Mouse (Mus musculus) cerebellum, adult 2 months (tissue): ENCODE measurements around the gene Kbtbd4. TPM values are rescaled to one million over a fixed set of nuclear protein-coding genes. Genes with fewer than 3 reads are reported as not detected.

Experiments
- DNase-seq, 2 experiments: peaks; one replicate each; pipeline ENCODE4 v3.0.0; 2021
- H3K27ac ChIP-seq: fragments of 200-500 bp; 2 replicates; pipeline ENCODE4 v1.5.1; 2012; ENCODE audit warnings: low read length, control low read depth, inconsistent platforms; ENCODE audit not compliant: insufficient read depth
- H3K27me3 ChIP-seq: fragments of 200-500 bp; 2 replicates; pipeline ENCODE4 v1.6.1; 2012; ENCODE audit warnings: inconsistent platforms, mild to moderate bottlenecking, low read length, moderate library complexity; ENCODE audit not compliant: control insufficient read depth, insufficient read depth
- H3K4me1 ChIP-seq: fragments of 200-500 bp; 2 replicates; pipeline ENCODE4 v1.6.1; 2011; ENCODE audit warnings: low read length; ENCODE audit not compliant: control insufficient read depth, insufficient read depth
- H3K4me3 ChIP-seq: fragments of 200-500 bp; replicated peaks from 2 replicates; pipeline ENCODE3; 2011; ENCODE audit warnings: mild to moderate bottlenecking, low read depth, low read length, control low read depth; ENCODE audit not compliant: insufficient read depth
- CTCF ChIP-seq: fragments of 200-500 bp; IDR thresholded peaks from 2 replicates; pipeline ENCODE4 v1.5.1; 2011; ENCODE audit warnings: low read depth, mild to moderate bottlenecking, control low read depth, low read length, moderate library complexity, borderline replicate concordance; ENCODE audit not compliant: insufficient read depth
- POLR2A ChIP-seq: fragments of 200-500 bp; IDR thresholded peaks from 2 replicates; pipeline ENCODE4 v1.6.1; 2011; ENCODE audit warnings: low read length, control low read depth, borderline replicate concordance; ENCODE audit not compliant: insufficient read depth
- whole genome bisulfite sequencing: fragments of 180-500 bp; shearing (Covaris S2); methylation state at CpG from one replicate; pipeline ENCODE4 v1.1.7; 2018; 5-methylcytosine and 5-hydroxymethylcytosine counted together
- polyA plus RNA-seq: library from polyadenylated mRNA; depleted of rRNA; stranded (reverse); fragments of >200 nt; gene quantifications from 2 replicates; pipeline ENCODE4 v1.2.3, GENCODE M21; 2012; rRNA removed

Kbtbd4 gene
- polyA plus RNA-seq, 1 experiment, result 33.7 TPM

GRCm38 (mm10) chr2:90950149-90950548, 45.6 kb downstream of the Kbtbd4 start:
- 68% methylated on average over 5 of the region's 5 CpGs for WGBS
- DNase-seq, result no peak
- peaks cover 7% of the 10 kb centered on the region for H3K4me1 ChIP-seq
- H3K27ac ChIP-seq, result no peak overlapping the region
- TF ChIP-seq CTCF (no peak), POLR2A (no peak)
- no peak overlapping the region for H3K4me3 ChIP-seq
- no peaks in the 10 kb centered on the region for H3K27me3 ChIP-seq

DNA sequence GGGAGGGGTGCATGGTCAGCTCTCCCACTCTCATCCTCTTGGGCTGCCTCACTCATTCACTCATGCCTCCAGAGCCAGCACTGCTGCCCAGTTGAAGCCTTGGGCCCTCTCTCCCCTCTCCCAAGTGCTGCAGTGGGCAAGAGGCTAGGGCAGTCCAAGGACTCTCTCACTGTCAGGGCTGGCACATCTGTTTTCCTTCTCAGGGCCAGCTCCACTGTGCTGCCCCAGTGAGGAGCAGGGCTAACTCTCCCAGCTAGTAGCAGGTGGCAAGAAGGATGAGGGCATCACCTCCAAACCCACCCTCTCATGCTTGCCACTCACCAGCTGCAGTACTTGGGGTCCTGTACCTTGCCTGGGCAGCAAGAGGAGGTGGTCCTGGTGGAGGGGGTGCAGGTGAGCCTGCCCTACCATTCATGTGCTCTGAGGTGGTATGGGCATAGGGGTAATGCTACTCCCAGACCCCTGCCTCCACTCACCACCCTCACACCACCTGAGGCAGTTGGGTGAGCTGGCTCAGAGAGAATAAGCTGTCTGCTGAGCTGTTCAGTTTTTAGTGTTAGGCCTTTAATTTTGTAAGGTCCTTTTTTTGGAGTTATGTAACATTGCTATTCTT, 46.1 kb downstream of the Kbtbd4 start:
- peak overlapping the region; percentile 17 for H3K27ac ChIP-seq

DNA sequence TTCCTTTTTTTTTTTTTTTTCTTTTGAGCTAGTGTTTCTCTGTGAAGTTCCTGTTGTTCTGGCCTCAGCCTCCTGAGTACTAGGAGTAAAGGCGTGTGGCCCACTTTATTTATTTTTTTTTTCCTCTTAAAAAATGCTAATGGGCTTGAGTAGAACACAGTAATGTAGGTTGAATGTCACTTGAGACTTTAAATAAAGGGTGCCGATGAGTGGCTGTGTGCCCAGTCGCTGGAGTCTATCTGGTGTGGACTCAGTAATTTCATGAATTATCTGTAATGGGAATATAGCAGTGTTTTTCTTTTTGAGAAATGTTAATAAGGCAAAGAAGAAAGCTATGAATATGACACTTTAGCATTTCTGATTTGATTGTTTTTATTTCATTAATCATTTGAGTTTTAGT, 48.9 kb downstream of the Kbtbd4 start:
- TF ChIP-seq POLR2A (no peak), CTCF (no peak)
- WGBS, result 49% methylated on average over 3 of the region's 3 CpGs

More for the DNA sequence above, 46.1 kb downstream of the Kbtbd4 start:
- TF ChIP-seq POLR2A (no peak), CTCF (no peak)
- Histone ChIP-seq H3K27me3 (no peaks in the 10 kb centered on the region), H3K4me3 (no peak overlapping the region), H3K4me1 (peaks cover 7% of the 10 kb centered on the region)
- DNase-seq, result no peak

DNA sequence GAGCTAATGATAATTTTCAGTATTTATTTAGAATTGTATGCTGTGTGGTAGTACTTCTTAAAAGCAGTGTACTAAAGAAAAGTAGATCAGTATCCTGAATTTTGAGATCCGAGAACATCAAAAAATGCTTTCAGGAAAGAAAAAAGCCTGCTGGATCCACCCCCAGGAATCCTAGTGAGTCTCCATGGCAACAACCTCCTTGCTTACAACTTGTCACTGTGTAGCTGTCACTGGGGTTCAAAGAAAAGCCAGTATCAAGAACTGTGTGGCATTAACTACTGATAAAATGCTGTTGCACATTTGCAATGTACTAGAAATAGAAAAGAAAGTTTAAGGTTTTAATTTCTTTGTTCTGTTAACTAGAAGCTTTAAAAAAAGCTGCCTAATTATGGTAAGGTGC, 51.5 kb downstream of the Kbtbd4 start:
- peak in 1 of 2 experiments; percentile 46 for DNase-seq
- 0% methylated on average over 1 of the region's 1 CpGs for WGBS
- Histone ChIP-seq H3K4me1 (no peaks in the 10 kb centered on the region; the same call in 1 of the 2 replicates), H3K27me3 (no peaks in the 10 kb centered on the region), H3K27ac (no peak overlapping the region), H3K4me3 (no peak overlapping the region)
- TF ChIP-seq CTCF, result no peak
- TF ChIP-seq POLR2A, result no peak

More for the DNA sequence above, 48.9 kb downstream of the Kbtbd4 start:
- H3K4me3 ChIP-seq, result no peak overlapping the region
- DNase-seq, result no peak
- no peaks in the 10 kb centered on the region for H3K27me3 ChIP-seq
- H3K4me1 ChIP-seq, result peaks cover 7% of the 10 kb centered on the region
- H3K27ac ChIP-seq, result no peak overlapping the region

DNA sequence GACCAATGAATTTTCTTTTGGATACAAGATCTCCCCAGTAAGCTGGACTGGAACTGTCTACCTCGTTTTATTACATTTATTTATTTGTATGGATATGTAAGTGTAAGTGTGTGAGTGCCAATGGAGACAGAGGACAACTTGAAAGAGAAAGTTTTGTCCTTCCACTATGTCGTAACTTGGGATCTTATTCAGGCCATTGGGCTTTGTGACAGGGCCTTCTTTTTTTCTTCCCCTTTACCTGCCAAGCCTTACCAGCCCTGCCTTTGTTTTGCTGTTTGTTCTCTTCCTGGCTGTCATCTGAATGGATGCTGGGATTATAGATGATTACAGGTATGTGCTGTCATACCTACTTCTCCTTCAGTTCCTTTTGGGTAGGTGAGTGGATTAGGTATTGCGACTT, 54.3 kb downstream of the Kbtbd4 start:
- 79% methylated on average over 3 of the region's 3 CpGs for WGBS
- DNase-seq, result no peak
- H3K27ac ChIP-seq, result no peak overlapping the region

GRCm38 (mm10) chr2:90960012-90960411, 55.5 kb downstream of the Kbtbd4 start:
- DNase-seq, result no peak
- H3K4me3 ChIP-seq, result no peak overlapping the region
- no peak overlapping the region; the same call in 1 of the 2 replicates for H3K27ac ChIP-seq
- 79% methylated on average over 2 of the region's 2 CpGs for WGBS
- no peaks in the 10 kb centered on the region for H3K27me3 ChIP-seq
- no peak for TF ChIP-seq POLR2A
- TF ChIP-seq CTCF, result no peak
- H3K4me1 ChIP-seq, result peaks cover 8% of the 10 kb centered on the region; the same call in 1 of the 2 replicates

More for the DNA sequence above, 54.3 kb downstream of the Kbtbd4 start:
- Histone ChIP-seq H3K27me3 (no peaks in the 10 kb centered on the region), H3K4me1 (peaks cover 3% of the 10 kb centered on the region; the same call in 1 of the 2 replicates), H3K4me3 (no peak overlapping the region)
- no peak for TF ChIP-seq POLR2A
- TF ChIP-seq CTCF, result no peak

Other genes starting within 250 kb of the Kbtbd4 start
- gene Nup160, start 227.5 kb upstream of the Kbtbd4 start, polyA plus RNA-seq, result 14.4 and 15.6 TPM in 2 replicates
- 98.4 and 105 TPM in 2 replicates for gene Fnbp4, start 159.4 kb upstream of the Kbtbd4 start, polyA plus RNA-seq
- 6.7 and 8.1 TPM in 2 replicates for gene Agbl2, start 122.0 kb upstream of the Kbtbd4 start, polyA plus RNA-seq
- 245 and 249 TPM in 2 replicates for gene Mtch2, start 57.6 kb upstream of the Kbtbd4 start, polyA plus RNA-seq
- gene C1qtnf4, start 18.9 kb upstream of the Kbtbd4 start, polyA plus RNA-seq, result 234 and 254 TPM in 2 replicates
- 278 and 280 TPM in 2 replicates for gene Ndufs3, start 87 bp downstream of the Kbtbd4 start, polyA plus RNA-seq
- gene Celf1, start 35.6 kb downstream of the Kbtbd4 start, polyA plus RNA-seq, result 91.1 and 95.2 TPM in 2 replicates
- 1.0 and 1.5 TPM in 2 replicates for gene Rapsn, start 130.9 kb downstream of the Kbtbd4 start, polyA plus RNA-seq
- 194 and 199 TPM in 2 replicates for gene Psmc3, start 149.3 kb downstream of the Kbtbd4 start, polyA plus RNA-seq
- gene Slc39a13, start 165.7 kb downstream of the Kbtbd4 start, polyA plus RNA-seq, result 93.3 and 97.7 TPM in 2 replicates
- 3.3 and 4.1 TPM in 2 replicates for gene Spi1, start 177.7 kb downstream of the Kbtbd4 start, polyA plus RNA-seq
- 39.6 and 51.4 TPM in 2 replicates for gene Mybpc3, start 213.4 kb downstream of the Kbtbd4 start, polyA plus RNA-seq